Mouse (Mus musculus): Measurements from ENCODE around the gene Dbr1. TPM values are rescaled to one million over a fixed set of nuclear protein-coding genes. Genes with fewer than 3 reads are reported as not detected.

The Dbr1 gene
- total RNA-seq, 2 experiments from 2014 or later, result 4.1 to 5.9 TPM

- intact Hi-C loops (cut with DNase I; ENCODE audit: low total_unique reads), result no loop called here
- no peak for DNase-seq
These were observed 28.0 kb downstream of the Dbr1 start for GRCm38 (mm10) chr9:99603566-99603965.

DNA sequence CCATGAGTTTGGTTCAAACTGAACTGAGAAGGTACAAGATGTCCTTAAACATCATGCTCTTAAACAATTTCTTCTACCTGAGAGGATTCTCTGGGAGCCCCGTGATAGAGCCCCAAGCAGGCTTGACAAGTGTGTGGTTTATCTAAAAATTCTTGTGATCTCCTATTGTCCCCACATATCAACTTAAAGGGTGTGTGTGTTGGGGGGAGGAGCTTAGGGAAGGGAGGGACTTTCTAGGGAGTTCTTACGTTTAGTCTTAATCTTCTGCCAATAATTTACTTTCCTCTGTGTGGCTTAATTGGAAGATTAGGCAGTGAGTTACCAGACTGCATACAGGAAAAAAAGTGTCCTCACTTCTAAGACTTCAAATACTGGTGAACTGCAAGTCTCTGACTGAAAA, 36.6 kb downstream of the Dbr1 start, which contains the start of gene A4gnt:
Gene A4gnt (plus strand): TSS at position 301 of the 400 bp plus-strand sequence.
- intact Hi-C loops (cut with DNase I; ENCODE audit: low total_unique reads), result no loop called here

GRCm38 (mm10) chr9:99619688-99620087, 44.1 kb downstream of the Dbr1 start:
- intact Hi-C loops (cut with DNase I; ENCODE audit: low total_unique reads), result no loop called here
- DNase-seq, result no peak

More for the DNA sequence above, 36.6 kb downstream of the Dbr1 start, which contains the start of gene A4gnt:
- DNase-seq, result no peak

DNA sequence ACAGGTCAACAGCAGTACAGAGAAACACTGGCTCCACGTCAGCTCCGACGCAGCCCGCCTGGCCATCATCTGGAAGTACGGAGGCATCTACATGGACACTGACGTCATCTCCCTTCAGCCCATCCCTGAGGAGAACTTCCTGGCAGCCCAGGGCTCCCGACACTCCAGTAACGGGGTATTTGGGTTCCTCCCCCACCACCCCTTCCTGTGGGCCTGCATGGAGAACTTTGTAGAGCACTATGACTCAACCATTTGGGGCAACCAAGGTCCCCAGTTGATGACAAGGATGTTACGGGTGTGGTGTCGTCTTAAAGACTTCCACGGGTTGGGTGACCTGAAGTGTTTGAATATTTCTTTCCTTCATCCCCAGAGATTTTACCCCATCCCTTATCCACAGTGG, 44.6 kb downstream of the Dbr1 start:
- DNase-seq, result no peak
- intact Hi-C loops (cut with DNase I; ENCODE audit: low total_unique reads), result no loop called here

- DNase-seq, result no peak
- intact Hi-C loops (cut with DNase I; ENCODE audit: low total_unique reads), result no loop called here
These were observed 46.4 kb downstream of the Dbr1 start for GRCm38 (mm10) chr9:99622034-99622433.

DNA sequence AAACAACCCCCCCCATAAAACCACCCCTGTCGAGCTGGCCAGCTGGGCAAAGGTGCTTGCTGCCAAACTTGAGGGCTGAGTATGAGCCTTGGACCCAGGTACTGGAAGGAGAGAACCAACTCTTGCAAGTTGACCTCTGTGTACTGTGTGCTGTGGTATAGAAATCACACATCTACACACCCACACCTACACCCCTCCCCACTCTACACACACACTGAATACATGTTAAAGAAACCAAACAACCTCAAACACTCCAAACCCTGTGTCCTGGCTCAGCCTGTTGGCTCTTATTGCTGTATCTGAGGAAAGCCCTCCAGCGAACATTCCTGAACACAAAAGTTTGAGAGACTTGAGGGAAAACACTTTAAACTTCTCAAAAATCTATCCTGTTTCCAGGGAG, 47.4 kb downstream of the Dbr1 start:
- intact Hi-C loops (cut with DNase I; ENCODE audit: low total_unique reads), result no loop called here
- no peak for DNase-seq

DNA sequence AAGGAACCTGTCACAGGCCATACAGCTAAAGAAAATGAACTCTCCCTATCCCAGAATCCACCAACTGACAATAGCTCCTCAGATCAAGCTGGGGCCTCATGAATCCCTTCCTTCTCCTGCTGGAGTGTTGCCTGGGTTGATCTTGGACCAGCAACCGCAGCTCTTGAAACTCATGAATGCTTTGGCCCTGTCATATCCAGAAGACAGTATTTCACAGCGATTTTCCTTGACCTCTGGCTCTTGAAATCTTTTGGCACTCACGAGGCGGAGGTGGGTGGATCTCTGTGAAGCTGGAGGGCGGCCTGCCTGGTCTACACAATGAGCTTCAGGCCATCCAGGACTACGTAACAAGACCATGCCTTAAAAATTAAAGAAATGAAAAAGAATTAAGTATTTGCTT, 48.5 kb downstream of the Dbr1 start:
- intact Hi-C loops (cut with DNase I; ENCODE audit: low total_unique reads), result no loop called here
- peak; percentile 9 for DNase-seq

- intact Hi-C loops (cut with DNase I; ENCODE audit: low total_unique reads), result no loop called here
- DNase-seq, result no peak
These were observed 53.0 kb downstream of the Dbr1 start for GRCm38 (mm10) chr9:99628581-99628980.

DNA sequence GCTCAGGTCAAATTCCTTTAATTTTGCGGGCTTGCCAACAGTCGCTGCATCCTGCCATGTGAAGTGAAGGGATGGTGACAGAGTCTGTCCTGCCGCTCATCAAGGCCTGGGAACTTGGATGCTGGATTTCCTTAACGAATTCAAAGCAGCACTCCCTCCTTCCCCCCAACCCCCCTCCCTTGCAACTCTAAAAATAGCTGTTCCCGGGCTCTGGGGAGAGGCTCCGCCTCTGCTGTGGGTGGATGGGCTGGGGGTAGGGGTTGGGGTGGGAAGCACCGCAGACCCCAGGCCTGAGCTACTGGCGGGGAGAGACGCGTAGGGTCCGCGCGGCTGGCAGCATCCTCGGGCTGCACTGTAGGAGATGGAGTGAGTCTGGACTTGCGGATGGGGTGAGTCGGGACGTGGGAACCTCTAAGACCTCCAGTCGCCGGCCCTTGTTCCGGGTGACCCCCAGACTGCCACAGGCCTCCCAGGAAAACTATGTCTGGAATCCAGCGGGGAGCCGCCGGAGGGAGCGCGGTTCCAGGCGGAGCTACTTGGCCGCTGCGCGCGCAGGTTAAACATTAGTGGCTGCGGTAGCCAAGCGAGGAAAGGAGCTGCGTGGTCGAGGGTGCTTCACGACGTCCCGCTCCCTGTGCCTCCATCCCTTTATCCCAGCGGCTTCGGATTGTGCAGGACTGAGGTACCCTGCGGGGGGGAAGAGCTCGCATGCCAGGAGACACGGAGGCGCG, 53.8 kb downstream of the Dbr1 start, which contains the start of gene Dzip1l:
Gene Dzip1l (plus strand): TSS at position 216 of the 731 bp plus-strand sequence.
- intact Hi-C loops (cut with DNase I; ENCODE audit: low total_unique reads), result no loop called here
- peak; percentile 74 for DNase-seq

DNA sequence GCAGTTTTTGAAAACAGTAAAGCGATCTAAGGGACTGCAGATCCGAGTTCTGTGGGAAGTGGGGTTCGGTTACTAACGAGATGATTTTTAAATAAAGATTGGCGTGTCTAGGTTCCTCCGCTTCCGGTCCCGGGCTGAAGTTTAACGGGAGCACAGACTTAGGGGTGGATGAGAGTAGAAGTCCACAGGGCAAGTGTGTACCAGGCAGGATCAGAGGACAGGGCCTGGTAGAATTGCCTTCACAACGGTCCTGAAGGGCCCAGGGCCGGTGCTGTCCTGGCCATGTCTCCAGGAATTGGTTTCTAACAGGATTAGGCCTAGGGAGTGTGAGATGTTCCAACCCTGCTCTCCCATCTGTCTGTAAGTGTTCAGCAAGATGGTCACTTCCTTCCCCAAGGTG, 54.5 kb downstream of the Dbr1 start:
- no peak for DNase-seq
- intact Hi-C loops (cut with DNase I; ENCODE audit: low total_unique reads), result no loop called here

DNA sequence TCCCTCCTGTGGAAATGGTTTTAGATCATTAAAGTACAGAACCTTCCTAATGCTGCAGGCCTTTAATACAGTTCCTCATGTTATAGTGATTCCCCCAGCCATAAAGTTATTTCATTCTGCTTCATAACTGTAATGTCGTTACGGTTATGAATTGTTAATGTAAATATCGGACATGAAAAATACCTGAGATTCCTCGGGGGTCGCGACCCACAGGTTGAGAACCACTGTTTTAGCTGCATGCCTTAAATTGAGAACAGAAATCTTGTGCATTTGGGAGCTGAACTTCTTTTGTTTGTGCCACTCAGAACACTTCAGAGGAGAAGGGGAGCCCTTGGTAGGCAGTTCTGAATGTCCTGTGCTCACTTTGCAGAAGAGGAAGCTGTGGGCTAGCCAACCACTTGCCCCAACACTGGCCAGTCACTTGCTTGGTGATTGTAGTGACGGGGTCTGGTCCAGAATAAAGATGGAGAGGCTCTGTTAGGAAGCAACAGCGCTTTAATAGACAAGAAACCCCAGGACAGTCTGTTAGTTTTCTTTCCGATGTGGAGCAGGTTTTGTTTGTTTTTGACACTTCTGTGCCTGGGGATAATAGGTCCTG, 55.0 kb downstream of the Dbr1 start:
- intact Hi-C loops (cut with DNase I; ENCODE audit: low total_unique reads), result no loop called here
- no peak for DNase-seq

GRCm38 (mm10) chr9:99631781-99632180, 56.2 kb downstream of the Dbr1 start:
- no peak for DNase-seq
- intact Hi-C loops (cut with DNase I; ENCODE audit: low total_unique reads), result no loop called here

DNA sequence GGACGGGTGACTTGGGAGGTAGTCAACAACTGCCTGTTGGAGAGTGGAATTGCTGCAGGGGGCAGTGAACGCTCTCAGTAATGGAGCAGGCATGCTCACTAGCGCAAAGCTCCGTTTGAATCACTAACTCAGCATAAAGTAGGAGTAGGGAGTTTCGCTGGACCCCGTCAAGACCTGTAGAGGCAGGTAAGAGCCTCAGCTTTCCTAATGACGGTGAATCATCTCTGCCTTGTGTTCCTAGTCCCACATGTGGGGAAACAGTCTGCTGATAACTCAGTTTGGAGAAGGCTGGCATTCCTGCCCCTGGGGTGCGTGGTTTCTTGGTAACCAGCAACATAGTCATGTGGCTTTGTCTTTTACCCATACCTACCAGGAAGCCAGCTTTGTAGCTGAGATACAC, 56.7 kb downstream of the Dbr1 start:
- intact Hi-C loops (cut with DNase I; ENCODE audit: low total_unique reads), result no loop called here
- DNase-seq, result no peak

Other genes with a start within 250 kb of the Dbr1 start
- under 1 TPM in 1 of 2 experiments, not detected in 1; 0.37 TPM for gene Esyt3, start 217.2 kb upstream of the Dbr1 start, total RNA-seq (2021)
- 1 to 10 TPM; 6.8 to 7.7 TPM for gene Mras, start 138.4 kb upstream of the Dbr1 start, total RNA-seq (2021)
- gene Nme9, start 124.3 kb upstream of the Dbr1 start, total RNA-seq (2021), result not detected
- gene Armc8, start 6.9 kb upstream of the Dbr1 start, total RNA-seq (2021), result 10 to 100 TPM; 25.3 to 25.9 TPM
- not detected for gene A4gnt, start 36.7 kb downstream of the Dbr1 start, total RNA-seq (2021)
- 1 to 10 TPM; 3.1 to 3.2 TPM for gene Dzip1l, start 53.7 kb downstream of the Dbr1 start, total RNA-seq (2021)
- not detected for gene Cldn18, start 141.5 kb downstream of the Dbr1 start, total RNA-seq (2021)

All from gastrocnemius, postnatal 14 days (tissue).